Mouse (Mus musculus): ENCODE measurements around the gene Brd4.

DNA sequence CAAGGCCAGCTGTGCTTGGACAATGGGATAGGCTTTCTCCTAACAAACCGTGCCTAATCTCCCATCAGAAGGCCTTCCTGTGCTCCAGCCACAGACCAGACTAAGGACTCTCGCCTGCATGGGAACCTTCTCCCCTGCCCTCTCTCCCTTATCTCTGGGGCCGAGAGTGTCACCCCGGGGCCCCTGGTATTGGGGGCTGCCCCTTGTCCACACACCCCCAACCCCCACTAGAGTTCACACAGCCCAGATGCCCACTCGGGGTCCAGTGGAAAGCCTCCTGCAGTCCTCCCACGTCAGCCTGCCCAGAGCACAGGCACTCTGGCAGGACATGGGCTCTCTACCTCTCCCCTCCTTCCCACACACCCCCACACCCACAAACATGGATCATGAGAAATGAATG is 26.6 kb downstream of the Brd4 start:
- TF ChIP-seq CTCF (IDR thresholded peaks at IDR 0.05 in 2 of 3, conservative IDR thresholded peaks at IDR 0.05 in 1 of 3; ENCODE audit: control insufficient read depth in 1 of 3, insufficient read depth in 1 of 3, low read depth in 2 of 3, low read length in 3 of 3, poor library complexity in 1 of 3, severe bottlenecking in 1 of 3) (no peak), POLR2A (IDR thresholded peaks at IDR 0.05; ENCODE audit: control insufficient read depth in 1 of 2, insufficient read depth in 1 of 2, low read depth in 1 of 2, low read length in 2 of 2, poor library complexity in 1 of 2) (no peak), MYB (IDR thresholded peaks at IDR 0.05; ENCODE audit: low read depth, low read length) (no peak), GATA1 (IDR thresholded peaks at IDR 0.05; ENCODE audit: low read depth, low read length) (no peak)

All from MEL (cell line).